Mouse (Mus musculus) cortical plate, adult 2 months (tissue): Measurements from ENCODE around the gene 4921517D22Rik. TPM values are rescaled to one million over a fixed set of nuclear protein-coding genes. Genes with fewer than 3 reads are reported as not detected.
"Not testable (repeated sequence)": the region's sequence is repeated elsewhere in the genome, so short reads cannot be mapped to it uniquely, and the experiment has no call there.

Experiments
- H3K27ac ChIP-seq: fragments of 200-500 bp; 2 replicates; pipeline ENCODE4 v1.5.1; 2012; ENCODE audit warnings: low read length, control low read depth, inconsistent platforms; ENCODE audit not compliant: insufficient read depth
- H3K4me1 ChIP-seq: fragments of 200-500 bp; 2 replicates; pipeline ENCODE4 v1.6.1; 2011; ENCODE audit warnings: low read length; ENCODE audit not compliant: control insufficient read depth, insufficient read depth
- H3K4me3 ChIP-seq: fragments of 200-500 bp; 2 replicates; pipeline ENCODE4 v1.5.1; 2011; ENCODE audit warnings: mild to moderate bottlenecking, low read length, control low read depth; ENCODE audit not compliant: insufficient read depth
- CTCF ChIP-seq: fragments of 200-500 bp; IDR thresholded peaks from 2 replicates; pipeline ENCODE4 v1.5.1; 2011; ENCODE audit warnings: mild to moderate bottlenecking, control low read depth, low read length; ENCODE audit not compliant: insufficient read depth; ENCODE audit errors: extremely low read depth
- POLR2A ChIP-seq: fragments of 200-500 bp; IDR thresholded peaks from 2 replicates; pipeline ENCODE4 v1.6.1; 2011; ENCODE audit warnings: mild to moderate bottlenecking, low read length, control low read depth; ENCODE audit not compliant: insufficient read depth; ENCODE audit errors: extremely low read depth
- polyA plus RNA-seq: library from polyadenylated mRNA; depleted of rRNA; stranded (reverse); fragments of >200 nt; gene quantifications from 2 replicates; pipeline ENCODE4 v1.2.3, GENCODE M21; 2012

4921517D22Rik gene
- polyA plus RNA-seq, 1 experiment: not detected

GRCm38 (mm10) chr13:59726139-59726867 lies 32.4 kb upstream of the 4921517D22Rik start:
- H3K27ac ChIP-seq: no peak overlapping the region
- TF ChIP-seq POLR2A (no peak), CTCF (no peak)
- H3K4me3 ChIP-seq: no peak overlapping the region
- no peaks in the 10 kb centered on the region for H3K4me1 ChIP-seq

GRCm38 (mm10) chr13:59722089-59722488 lies 28.2 kb upstream of the 4921517D22Rik start:
- not testable (repeated sequence) for H3K4me1 ChIP-seq, H3K27ac ChIP-seq

GRCm38 (mm10) chr13:59719475-59719874 lies 25.6 kb upstream of the 4921517D22Rik start:
- Histone ChIP-seq H3K4me3 (no peak overlapping the region), H3K27ac (peak overlapping the region; percentile 29; the same call in 1 of the 2 replicates), H3K4me1 (no peaks in the 10 kb centered on the region)
- TF ChIP-seq CTCF (no peak), POLR2A (no peak)

More at GRCm38 (mm10) chr13:59722089-59722488, 28.2 kb upstream of the 4921517D22Rik start:
- not testable (repeated sequence) for H3K4me3 ChIP-seq

GRCm38 (mm10) chr13:59718857-59719440 lies 25.0 kb upstream of the 4921517D22Rik start:
- H3K4me3 ChIP-seq, H3K4me1 ChIP-seq: not testable (repeated sequence)
- H3K27ac ChIP-seq: peak overlapping the region; percentile 29; the same call in 1 of the 2 replicates

- H3K4me1 ChIP-seq: no peaks in the 10 kb centered on the region
- H3K4me3 ChIP-seq: no peak overlapping the region
- H3K27ac ChIP-seq: no peak overlapping the region
- no peak for TF ChIP-seq CTCF
- TF ChIP-seq POLR2A: no peak
Measured at GRCm38 (mm10) chr13:59713710-59714109, 19.8 kb upstream of the 4921517D22Rik start.

GRCm38 (mm10) chr13:59711984-59712383 lies 18.1 kb upstream of the 4921517D22Rik start, which contains the start of gene Spata31d1b:
TSS of gene Spata31d1b (plus strand) at chr13:59712284.
- H3K4me3 ChIP-seq, H3K4me1 ChIP-seq, H3K27ac ChIP-seq: not testable (repeated sequence)

- TF ChIP-seq CTCF (no peak), POLR2A (no peak)
- Histone ChIP-seq H3K4me3 (no peak within 1 kb of the TSS), H3K27ac (no peak within 1 kb of the TSS), H3K4me1 (no peaks in the 10 kb centered on the region)
Measured at GRCm38 (mm10) chr13:59710230-59710629, 16.3 kb upstream of the 4921517D22Rik start, which contains the start of gene Spata31d1a. TSS of gene Spata31d1a (minus strand) at chr13:59710330.

GRCm38 (mm10) chr13:59704562-59704961 lies 10.7 kb upstream of the 4921517D22Rik start:
- no peak overlapping the region for H3K27ac ChIP-seq
- no peak for TF ChIP-seq POLR2A
- 0 out of 2 replicates have a peak, but pooled peaks have one; percentile 16 for TF ChIP-seq CTCF
- H3K4me3 ChIP-seq: no peak overlapping the region
- H3K4me1 ChIP-seq: 0 out of 2 replicates have a peak, but pooled peaks cover 3% of the 10 kb centered on the region

GRCm38 (mm10) chr13:59703514-59703913 lies 9.6 kb upstream of the 4921517D22Rik start:
- no peak for TF ChIP-seq CTCF
- no peak for TF ChIP-seq POLR2A
- Histone ChIP-seq H3K27ac (no peak overlapping the region), H3K4me1 (0 out of 2 replicates have a peak, but pooled peaks cover 3% of the 10 kb centered on the region), H3K4me3 (no peak overlapping the region)

GRCm38 (mm10) chr13:59700137-59700536 lies 6.2 kb upstream of the 4921517D22Rik start:
- H3K4me3 ChIP-seq, H3K27ac ChIP-seq, H3K4me1 ChIP-seq: not testable (repeated sequence)

- TF ChIP-seq POLR2A (no peak), CTCF (no peak)
- H3K4me1 ChIP-seq: no peaks in the 10 kb centered on the region
- H3K4me3 ChIP-seq: no peak overlapping the region
- H3K27ac ChIP-seq: peak overlapping the region; percentile 3; the same call in 1 of the 2 replicates
Measured at GRCm38 (mm10) chr13:59699131-59699530, 5.2 kb upstream of the 4921517D22Rik start.
